Mouse (Mus musculus) kidney, postnatal 4 days (tissue): Measurements from ENCODE around the gene Hmgb2.
"Not testable (repeated sequence)": the region's sequence is repeated elsewhere in the genome, so short reads cannot be mapped to it uniquely, and the experiment has no call there.

Source experiments
- DNase-seq, 2 experiments: peaks; one replicate each; pipeline ENCODE4 v3.0.0; 2021; ENCODE audit warnings: mixed read lengths in 2 of 2

Hmgb2 gene

DNA sequence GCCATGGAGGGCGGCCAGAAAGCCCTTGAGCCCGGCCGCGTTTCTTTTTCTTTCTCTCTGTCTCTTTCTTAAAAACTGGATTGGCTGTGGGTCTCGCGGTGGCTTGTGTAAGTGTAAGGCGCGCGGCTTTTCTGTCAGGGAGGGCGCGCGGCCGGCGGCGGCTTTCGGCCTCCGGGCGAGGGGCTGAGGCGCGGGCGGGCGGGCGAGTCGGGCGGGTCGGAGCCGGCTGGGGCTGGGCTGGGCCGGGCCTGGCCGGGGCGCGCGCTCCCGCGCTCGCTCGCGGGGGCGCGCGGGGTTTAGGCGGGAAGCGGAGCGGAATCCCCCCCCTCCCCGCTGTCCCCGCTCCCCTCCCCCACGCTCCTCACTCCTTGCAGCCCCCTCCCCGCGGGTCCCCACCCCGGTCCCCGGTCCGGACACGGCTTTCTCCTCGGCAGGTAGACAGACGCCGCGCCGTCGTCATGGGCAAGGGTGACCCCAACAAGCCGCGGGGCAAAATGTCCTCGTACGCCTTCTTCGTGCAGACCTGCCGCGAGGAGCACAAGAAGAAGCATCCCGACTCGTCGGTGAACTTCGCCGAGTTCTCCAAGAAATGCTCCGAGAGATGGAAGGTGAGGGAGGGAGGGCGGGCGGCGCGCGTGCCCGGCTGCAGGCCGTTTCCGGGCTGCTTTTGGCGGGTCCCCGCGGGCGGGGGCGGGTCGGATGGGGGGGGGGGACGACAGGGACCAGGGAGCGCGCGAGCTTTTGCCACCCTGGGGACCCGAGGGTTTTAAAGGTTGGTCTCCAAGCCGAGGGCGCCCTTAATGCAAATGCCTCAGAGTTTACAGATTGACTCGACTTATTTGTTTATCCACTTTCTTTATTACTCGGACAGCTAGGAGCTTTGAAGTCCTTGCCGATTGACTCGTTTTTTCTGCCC, 692 bp downstream of the Hmgb2 start:
- peak; percentile 66 to 78 for DNase-seq

DNA sequence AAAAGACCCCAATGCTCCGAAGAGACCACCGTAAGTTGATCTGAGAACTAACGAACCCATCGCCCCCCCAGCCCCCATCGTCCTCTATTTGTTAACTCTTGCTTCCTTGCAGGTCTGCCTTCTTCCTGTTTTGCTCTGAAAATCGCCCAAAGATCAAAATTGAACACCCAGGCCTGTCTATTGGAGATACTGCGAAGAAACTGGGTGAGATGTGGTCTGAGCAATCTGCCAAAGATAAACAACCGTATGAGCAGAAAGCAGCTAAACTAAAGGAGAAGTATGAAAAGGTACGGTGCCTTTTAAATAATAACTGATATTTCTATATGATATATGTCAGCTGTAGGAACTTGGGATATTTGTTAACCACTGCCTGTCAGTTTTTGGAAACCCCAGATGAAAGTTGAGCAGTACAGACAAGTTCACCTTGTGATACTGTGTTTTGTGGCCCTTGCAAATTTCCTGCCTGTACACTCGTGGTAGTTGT, 1.5 kb downstream of the Hmgb2 start:
- not testable (repeated sequence) for DNase-seq

DNA sequence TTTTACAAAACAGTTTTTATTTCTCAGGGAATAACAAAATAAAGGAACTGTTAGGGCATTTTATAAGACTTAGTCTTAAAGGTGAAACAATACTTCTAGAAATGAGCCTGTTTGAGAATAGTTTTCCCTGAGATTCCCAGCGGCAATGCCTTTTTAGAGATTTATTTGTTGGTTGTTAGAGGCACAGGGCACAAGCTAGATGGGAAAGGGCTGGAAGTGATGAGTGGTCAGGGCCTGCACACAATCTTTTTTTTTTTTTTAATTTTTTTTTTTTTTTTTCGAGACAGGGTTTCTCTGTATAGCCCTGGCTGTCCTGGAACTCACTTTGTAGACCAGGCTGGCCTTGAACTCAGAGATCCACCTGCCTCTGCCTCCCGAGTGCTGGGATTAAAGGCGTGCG, 5.0 kb downstream of the Hmgb2 start:
- not testable (repeated sequence) for DNase-seq

DNA sequence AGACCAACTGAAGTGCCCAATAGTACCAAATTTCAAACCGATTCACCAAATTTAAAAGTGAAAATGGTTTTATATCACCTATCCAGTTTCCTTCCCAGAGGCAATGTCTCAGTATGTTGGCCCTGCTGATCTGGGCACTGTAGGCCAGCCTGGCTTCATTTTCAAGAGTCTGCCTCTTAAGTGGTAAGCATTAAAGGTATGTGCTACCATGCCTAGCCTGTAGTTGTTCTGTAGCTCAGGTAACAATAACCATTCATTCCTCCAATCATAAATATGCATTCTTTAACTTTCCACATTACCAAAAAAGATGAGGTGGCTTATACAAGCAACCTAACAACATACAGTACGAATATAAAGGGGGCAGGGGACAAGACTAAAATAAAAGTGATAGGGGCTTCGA, 6.0 kb downstream of the Hmgb2 start:
- no peak for DNase-seq

DNA sequence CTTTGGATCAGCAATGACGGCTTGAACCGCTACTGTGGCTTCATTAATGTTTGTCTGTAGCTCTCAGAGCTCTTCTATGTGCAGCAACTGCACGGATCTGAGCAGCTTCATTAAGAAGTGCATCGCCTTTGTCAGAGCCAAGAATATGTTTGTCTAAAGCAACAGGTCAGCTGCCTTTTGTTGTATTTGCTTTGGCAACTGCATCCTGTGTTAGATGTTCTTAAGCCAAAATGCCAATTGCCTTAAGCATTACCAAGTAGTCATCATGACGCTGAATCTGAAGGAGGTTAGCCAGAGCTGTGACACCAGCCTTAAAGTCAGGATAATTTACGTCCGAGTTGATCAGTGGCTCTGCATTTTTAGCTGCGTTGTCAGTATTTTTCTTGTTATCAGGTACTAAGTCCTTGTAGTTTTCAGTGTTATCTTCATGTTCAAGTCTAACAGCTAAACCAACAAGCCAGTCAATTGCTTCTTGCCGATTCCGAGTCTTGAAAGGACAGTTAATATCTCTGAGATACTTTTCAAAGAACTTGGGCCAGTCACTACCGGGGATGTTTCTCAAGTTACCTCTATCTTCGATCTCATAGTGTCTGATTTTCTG, 8.6 kb downstream of the Hmgb2 start:
- no peak for DNase-seq

DNA sequence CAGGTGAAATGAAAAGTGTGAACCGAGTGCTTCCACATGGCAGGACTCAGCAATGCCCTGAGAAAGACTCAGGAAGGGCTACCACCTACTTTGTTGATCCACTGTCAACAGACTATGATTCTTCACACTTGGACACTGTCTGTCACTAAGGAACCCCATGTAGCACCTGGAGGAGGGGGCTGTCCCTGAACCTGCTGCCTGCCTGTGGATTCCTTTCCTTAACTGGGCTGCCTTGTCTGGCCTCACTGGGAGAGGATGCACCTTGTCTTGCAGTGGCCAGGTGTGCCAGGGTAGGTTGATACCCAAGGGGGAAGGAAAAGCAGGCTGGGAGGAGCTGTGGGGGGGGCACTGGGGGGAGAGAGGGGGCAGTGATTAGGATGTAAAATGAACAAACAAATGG, 16.3 kb downstream of the Hmgb2 start:
- DNase-seq: no peak

DNA sequence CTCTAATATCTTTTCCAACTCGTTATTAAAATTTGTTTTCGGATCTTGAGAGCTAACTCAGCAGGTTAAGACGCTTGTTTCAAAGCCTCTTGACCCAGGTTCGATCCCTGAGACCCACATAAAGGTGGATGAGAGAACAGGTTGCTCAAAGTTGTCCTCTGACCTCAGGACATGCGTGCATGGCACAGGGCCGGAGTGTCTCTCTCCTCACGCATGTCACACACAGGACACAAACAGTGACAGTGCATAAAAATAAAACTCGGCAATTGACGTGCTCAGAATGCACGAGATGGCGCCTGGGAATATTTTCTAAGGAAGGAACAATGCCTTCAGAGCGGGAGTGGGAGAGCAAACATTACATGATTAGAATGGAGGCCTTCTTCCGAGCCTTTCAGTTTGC, 18.5 kb downstream of the Hmgb2 start:
- DNase-seq: no peak

DNA sequence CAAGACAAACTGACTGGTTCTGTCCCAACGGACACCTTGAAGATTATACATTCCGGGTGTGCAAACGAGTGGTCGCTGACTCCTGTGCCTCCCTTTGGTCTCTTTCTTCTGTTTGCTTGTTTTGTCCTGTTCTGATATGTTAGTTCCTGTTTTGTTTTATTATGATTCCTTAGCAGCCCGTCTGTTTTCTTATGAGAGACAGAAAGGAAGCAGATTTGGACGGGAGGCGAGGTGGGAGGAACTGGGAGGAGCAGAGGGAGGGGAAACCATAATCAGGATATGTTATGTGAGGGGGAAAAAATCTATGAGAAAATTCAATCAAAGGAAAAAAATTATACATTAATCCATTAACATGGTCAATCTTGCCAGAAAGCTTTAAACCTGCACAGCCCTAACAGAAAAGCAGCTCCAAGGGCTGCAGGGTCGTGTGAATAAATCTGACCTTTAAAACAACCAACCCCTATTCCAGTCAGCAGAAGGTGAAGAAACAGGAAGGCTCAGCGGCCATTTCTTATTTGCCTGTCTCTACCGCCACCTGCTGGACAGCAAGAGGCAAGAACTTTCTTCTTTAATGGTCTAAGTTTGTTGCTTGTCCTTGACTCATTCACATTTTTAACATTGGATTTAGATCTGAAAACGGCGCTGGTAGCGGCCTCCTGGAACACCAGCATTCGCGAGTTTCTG, 19.1 kb downstream of the Hmgb2 start:
- peak; percentile 85 to 89 for DNase-seq

DNA sequence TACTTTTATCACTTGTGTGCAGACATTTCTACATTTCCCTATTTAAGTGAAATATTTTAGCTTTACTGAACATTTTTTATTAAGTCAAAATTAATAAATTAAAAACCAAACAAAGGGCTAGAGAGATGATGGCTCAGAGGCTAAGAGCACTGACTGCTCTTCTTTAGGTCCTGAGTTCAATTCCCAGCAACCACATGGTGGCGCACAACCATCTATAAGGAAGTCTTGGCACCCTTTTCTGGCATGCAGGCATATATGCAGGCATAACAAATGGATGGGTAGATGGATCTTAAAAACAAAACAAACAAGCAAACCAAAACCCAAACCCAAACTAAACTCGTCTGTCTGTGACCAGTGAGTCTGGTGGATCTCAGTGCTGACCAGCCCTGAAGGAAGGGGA, 20.5 kb downstream of the Hmgb2 start:
- peak; percentile 33 to 46 for DNase-seq

DNA sequence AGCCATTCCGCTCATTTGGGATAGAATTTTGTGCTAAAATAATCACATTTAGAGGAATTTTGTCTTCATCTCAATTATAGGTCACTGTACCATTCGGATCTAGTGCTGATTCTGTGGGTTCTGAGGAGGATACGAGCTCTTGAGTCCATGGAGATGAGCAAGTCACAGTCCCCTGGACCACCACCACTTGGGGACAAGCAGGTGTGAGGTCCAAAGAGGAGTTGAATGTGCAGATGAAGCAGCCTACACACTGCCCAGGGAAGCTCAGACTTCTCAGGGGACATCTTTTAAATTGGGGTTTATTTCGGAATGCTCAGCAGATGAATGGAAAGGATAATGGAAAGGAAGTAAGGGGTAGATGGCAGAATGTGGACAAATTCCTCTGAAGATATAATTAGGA, 21.4 kb downstream of the Hmgb2 start:
- no peak for DNase-seq

DNA sequence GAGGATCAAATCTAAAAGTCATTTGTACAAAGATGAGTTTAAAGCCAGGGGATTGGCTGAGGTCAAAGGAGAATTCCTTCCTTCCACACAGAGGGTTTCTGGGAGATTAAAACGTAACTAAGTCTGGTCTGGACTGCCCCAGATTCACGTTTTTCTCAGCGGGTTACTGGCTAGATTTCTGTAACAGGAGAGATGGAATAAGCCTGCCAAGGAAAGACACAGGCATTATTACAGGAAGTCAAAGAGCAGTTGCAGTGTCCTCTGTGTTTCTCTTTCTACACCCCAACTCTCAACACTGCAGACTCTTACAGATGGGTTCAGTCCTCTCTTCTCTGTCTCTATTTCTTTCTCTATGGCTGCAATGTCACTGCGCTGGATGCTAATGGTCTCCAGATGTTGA, 22.8 kb downstream of the Hmgb2 start:
- no peak for DNase-seq

DNA sequence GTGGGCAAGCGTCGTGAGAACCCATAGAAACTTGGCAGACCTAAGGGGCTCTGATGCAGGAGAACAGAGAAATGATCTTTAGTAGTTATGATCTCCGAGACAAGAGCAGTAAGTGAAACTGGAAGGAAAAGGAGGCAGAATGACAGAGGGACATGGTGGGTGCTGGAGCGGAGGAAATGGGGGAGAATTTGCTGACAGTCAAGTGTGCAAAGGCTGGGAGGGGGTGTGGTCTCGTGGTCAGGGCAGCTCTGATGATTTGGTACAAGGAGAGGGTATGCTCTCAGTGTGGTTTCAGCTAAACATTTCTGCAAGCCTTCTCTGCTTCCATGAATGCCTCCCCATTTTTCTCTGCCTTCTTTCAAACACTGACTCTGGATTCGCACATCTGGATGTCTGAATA, 24.5 kb downstream of the Hmgb2 start:
- DNase-seq: no peak

DNA sequence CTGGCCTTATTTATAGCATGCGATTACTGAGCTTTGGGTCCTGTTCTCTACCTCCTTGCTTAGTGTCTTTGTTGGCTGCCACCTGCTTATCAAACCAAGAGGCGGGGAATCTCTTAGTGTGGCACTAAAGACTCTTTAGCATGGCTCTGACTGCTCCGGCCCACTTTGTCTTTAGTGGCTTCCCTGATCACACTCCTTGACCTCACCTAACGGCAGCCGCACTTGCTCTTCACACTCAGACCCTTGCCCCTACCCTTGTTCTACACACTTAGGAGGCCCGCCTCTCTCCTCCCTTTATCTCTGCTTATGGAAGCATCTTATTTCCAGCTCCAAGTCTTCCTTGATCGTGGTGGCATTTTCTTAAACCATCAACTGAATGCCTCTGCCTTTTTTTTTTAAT, 26.9 kb downstream of the Hmgb2 start:
- no peak for DNase-seq

DNA sequence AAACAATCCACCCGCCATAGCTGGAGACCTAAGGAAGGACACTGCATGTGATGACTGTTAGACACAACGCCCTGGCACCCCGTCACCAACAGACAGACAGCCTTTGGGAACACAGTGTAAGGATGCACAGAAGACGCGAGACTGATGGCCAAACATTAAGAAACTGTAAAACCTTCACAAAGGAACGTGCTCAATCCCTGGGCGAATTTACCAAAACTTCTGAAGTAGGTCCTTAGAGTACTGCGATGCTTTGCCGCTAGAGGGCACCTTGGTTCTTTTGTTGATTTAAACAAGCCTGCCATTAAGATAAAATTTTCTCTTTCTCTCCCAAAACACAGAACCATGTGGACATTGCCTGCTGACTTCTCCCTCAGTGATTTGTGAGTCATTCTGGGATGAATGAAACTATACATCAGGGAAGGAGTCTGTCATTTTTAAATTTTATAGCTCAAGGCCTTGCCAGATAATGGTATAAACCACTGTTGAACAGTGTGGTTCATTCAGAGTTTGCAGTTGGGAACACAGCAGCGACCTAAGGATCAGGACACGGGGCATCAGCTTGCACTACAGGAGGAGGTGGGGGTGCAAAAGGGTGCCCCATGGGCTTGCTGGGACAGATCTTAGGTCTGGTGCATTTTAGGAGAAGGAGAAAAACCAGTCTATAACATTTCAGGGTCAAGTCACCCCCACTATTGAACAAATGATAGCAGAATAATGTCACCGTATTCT, 28.6 kb downstream of the Hmgb2 start:
- DNase-seq: peak; percentile 87

DNA sequence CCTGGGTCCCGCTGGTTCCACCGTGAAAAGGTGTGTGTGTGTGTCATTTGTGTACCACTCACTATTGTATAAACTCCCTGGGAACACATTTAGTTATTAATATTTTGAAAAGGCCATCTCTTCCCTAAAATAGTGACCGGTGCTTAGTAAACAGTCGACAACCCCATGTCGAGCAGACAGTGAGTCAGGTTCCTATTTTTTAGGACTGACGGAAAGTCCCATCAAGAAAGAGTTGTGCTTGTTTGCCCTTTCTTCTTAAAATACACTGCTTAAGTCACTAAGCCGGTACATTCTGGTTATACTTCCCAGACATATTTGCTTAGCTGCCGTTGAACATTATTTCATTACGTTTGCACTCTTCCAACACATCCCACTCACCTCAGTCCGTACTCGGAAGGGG, 29.2 kb downstream of the Hmgb2 start:
- DNase-seq: no peak

DNA sequence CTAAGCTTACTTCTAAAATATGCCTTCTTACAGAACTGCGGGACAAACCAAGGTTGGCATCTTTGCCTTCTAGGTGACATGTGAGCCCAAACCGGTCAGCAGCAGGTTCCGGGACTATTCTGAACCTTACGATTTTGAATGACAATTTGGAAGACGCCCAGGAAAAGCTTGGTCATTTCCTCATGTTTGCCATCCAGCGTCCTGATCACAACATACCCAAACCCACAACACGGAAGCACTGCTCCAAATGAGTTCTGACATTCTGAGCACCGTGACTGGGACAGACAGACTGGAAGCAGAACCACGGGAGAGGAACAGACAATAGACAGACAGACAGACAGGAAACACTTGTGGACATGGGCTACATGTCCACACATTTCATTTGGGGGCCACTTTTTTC, 29.7 kb downstream of the Hmgb2 start:
- no peak for DNase-seq

DNA sequence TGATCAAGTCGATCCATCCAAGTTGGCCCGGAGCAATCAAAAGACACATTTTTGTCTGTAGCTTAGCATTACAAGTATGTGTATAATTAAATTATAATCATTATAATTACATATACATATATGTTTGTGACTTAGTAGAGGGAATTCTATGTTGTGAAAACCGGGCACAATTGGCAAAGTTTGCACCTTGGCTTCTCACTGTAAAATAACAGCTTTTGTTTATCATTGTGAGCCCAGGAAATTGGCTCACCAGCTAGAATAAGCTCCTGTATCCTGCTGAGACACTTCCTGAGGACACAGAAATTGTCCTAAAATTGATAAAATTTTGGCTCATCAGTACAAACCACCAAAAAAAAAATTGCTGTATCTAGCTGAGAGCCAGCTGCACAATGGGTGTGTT, 34.7 kb downstream of the Hmgb2 start:
- no peak for DNase-seq

DNA sequence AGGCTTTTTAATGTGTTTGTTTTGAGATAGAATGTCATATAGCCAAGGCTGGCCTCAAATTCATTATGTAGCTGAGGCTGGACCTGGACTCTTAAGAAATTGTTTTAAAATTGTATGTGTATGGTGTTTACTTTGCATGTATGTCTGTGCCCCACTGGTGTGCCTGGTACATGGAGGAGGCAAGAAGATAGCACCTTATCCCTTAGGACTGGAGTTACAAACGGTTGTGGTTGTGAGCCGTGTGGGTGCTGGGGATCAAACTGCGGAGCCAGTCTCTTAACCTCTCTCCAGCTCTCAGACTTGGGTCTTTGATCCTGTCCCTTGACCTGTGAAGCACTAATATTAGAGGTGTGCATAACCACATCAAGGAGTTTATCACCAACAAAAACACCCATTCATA, 35.1 kb downstream of the Hmgb2 start:
- DNase-seq: no peak

DNA sequence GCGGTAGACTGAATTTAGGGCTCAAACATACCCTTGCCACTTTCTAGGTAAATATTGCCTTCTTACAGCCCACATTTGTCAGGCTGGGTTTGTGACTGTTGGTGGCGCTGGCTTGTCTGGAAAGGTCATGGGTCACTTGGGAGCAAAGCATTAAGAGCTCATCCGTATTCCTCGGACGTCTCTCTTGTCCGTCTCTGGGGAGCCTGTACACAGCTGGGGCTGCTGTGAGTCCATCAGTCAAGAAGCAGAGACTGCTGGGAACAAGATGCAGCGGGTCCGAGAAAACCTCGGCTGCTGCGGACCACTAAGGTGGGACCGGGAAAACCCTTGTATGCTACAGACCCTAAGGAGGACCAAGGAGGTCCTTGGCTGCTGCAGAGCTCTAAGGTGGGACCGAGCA, 35.9 kb downstream of the Hmgb2 start:
- DNase-seq: no peak

DNA sequence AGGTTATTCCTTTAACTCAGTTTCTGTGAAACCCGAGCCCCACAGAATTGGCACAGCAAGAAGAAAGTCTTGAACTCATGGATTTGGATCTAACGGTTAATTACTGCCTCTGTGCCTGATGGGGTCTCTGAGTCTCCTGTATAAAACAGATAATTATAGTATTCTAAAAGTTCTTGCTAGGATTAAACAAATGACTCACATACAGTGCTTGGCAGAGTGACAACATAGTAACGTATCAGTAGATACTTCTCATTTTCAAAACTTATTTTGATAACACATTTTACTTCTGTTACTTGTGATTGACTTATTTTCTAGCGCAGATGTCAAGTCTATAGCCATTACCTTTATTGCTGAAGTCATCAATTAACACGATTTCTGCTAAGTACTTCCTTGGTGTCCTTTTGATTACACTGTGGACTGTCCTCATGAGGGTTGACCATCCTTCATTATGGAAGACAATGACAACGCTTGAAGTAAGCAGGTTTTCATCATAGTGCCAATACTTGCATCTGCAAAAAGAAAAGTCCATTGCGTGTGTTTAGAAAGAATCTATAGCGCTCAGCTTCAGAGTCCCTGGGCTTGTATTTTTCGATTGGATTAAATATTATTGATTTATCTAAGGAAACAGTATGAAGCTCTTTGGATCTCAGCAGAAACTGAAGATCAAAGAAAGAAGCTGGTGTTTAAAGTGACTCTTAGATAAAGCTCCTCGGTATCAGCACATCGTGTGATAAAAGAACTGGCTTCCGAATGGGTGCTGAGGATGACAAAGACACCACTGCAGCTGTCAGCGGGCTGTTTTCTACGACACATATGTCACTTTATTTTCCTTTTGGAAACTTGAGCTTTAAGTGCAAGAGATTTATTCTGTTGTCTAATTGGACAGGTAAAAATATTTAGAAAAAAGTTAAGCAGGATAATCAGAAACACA, 40.7 kb downstream of the Hmgb2 start:
- no peak for DNase-seq

DNA sequence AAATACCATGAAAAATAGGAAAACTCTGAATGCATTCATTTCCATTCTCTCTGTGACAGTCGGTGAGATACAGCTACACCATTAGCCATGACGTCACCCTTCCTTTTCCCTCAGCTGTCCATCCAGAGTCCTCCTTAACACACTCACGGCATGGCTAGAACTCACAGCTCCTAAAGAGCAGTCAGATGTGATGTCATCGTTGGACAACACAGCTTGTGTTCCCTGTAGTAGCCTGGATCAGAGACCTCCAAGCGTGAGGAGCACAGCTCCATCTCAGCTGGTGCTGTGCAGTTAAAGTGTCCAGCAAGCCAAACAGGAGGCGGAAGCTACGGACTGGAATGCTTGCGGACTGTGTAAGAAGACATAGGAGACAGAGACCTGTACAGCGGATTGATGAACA, 49.2 kb downstream of the Hmgb2 start:
- no peak for DNase-seq

DNA sequence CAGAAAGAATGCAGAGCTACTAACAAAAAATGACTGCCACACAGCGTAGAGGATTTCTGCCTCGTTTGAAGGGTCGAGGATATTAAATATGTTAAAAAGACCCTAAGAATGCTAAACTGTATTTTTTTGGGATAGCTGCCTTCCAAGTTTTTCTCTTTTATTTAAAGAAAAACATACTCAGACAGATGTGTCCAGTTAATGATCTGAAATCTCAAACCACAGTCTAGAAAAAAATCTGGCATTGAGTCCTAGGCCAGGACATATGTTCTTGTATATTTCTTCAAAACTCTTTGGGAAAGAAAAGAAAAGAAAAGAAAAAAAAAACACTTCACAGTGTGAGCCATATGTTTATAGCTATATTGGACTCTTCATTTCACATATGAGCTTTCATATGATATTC, 51.0 kb downstream of the Hmgb2 start:
- DNase-seq: no peak
